Mouse (Mus musculus) ES-E14 (cell line): ENCODE results near the gene Gm5617. TPM values are rescaled to one million over a fixed set of nuclear protein-coding genes. Genes with fewer than 3 reads are reported as not detected.
"Not testable (repeated sequence)": the region's sequence is repeated elsewhere in the genome, so short reads cannot be mapped to it uniquely, and the experiment has no call there.

Experiments used
- DNase-seq: peaks from one replicate; pipeline ENCODE4 v3.0.0-alpha.2; 2013; ENCODE audit warnings: low read depth, low spot score
- H3K27ac ChIP-seq: 2 replicates; pipeline ENCODE4 v1.5.1; 2012; ENCODE audit warnings: low read depth, mild to moderate bottlenecking, low read length, moderate library complexity, mixed read lengths; ENCODE audit not compliant: poor library complexity, insufficient read depth, severe bottlenecking
- H3K36me3 ChIP-seq: 2 replicates; pipeline ENCODE4 v1.6.1; 2012; ENCODE audit warnings: mild to moderate bottlenecking, low read length, moderate library complexity, mixed read lengths; ENCODE audit not compliant: control insufficient read depth, poor library complexity, insufficient read depth, severe bottlenecking
- H3K4me1 ChIP-seq, 2 experiments: fragments of 150-350 bp in 1 of 2; sonication (generic) in 1 of 2; 2 replicates each; pipeline ENCODE4 v1.6.1; 2012; ENCODE audit warnings: low read length in 2 of 2, mild to moderate bottlenecking in 1 of 2, mixed read lengths in 1 of 2; ENCODE audit not compliant: control insufficient read depth in 2 of 2, insufficient read depth in 2 of 2, poor library complexity in 1 of 2
- H3K4me3 ChIP-seq, 2 experiments: fragments of 150-350 bp in 1 of 2; sonication (generic) in 1 of 2; 2 replicates each; pipeline ENCODE4 v1.5.1; 2012; ENCODE audit warnings: low read length in 2 of 2, low read depth in 1 of 2, mild to moderate bottlenecking in 1 of 2, mixed read lengths in 1 of 2; ENCODE audit not compliant: insufficient read depth in 1 of 2, poor library complexity in 1 of 2, severe bottlenecking in 1 of 2
- H3K9ac ChIP-seq: 2 replicates; pipeline ENCODE4 v1.6.1; 2012; ENCODE audit warnings: low read depth, mild to moderate bottlenecking, low read length, mixed read lengths; ENCODE audit not compliant: poor library complexity, insufficient read depth, severe bottlenecking
- H3K9me3 ChIP-seq: fragments of 150-350 bp; sonication (generic); 2 replicates; pipeline ENCODE4 v1.6.1; 2012; ENCODE audit warnings: low read depth, mild to moderate bottlenecking, low read length; ENCODE audit not compliant: control insufficient read depth, insufficient read depth
- CHD2 ChIP-seq: IDR thresholded peaks from 2 replicates; pipeline ENCODE4 v1.6.1; 2014; ENCODE audit warnings: mild to moderate bottlenecking, low read depth, low read length, inconsistent platforms
- HCFC1 ChIP-seq: IDR thresholded peaks from 2 replicates; pipeline ENCODE4 v1.6.1; 2012; ENCODE audit warnings: low read length, inconsistent platforms, borderline replicate concordance; ENCODE audit not compliant: insufficient read depth
- MAFK ChIP-seq: IDR thresholded peaks from 2 replicates; pipeline ENCODE4 v1.6.1; 2014; ENCODE audit warnings: mild to moderate bottlenecking, low read depth, low read length, inconsistent platforms; ENCODE audit not compliant: insufficient read depth
- ZC3H11A ChIP-seq: IDR thresholded peaks from 2 replicates; pipeline ENCODE4 v1.6.1; 2012; ENCODE audit warnings: low read depth, mild to moderate bottlenecking, inconsistent platforms, low read length, borderline replicate concordance
- ZNF384 ChIP-seq: IDR thresholded peaks from 2 replicates; pipeline ENCODE4 v1.6.1; 2012; ENCODE audit warnings: low read depth, low read length, inconsistent platforms
- in situ Hi-C, 2 experiments: fragments of 600-800 bp; cut with MboI; formaldehyde crosslinking; loops; one replicate each; pipeline ENCODE4 v1.15.1; 2025; ENCODE audit warnings: low sequenced_read_pairs in 2 of 2, inconsistent platforms in 1 of 2; ENCODE audit not compliant: unreplicated experiment in 2 of 2
- total RNA-seq: library from RNA; depleted of rRNA; stranded (reverse); fragments of 300-350 nt; gene quantifications from 2 replicates; pipeline ENCODE4 v1.2.3, GENCODE M21; 2012

Gm5617 gene
- total RNA-seq, 1 experiment, result 21.9 TPM

- Histone ChIP-seq H3K9me3 (no peaks in the 10 kb centered on the region), H3K27ac (no peak overlapping the region), H3K4me3 (no peak overlapping the region), H3K4me1 (no peaks in the 10 kb centered on the region), H3K9ac (no peak overlapping the region), H3K36me3 (no peaks in the 10 kb centered on the region)
- TF ChIP-seq MAFK, result no peak
- no peak for TF ChIP-seq HCFC1
- no peak for TF ChIP-seq ZC3H11A
- no peak for DNase-seq
- in situ Hi-C loops, result no loop called here
Observed at GRCm38 (mm10) chr9:48515332-48515731, 20.1 kb downstream of the Gm5617 start.

- Histone ChIP-seq H3K9me3 (no peaks in the 10 kb centered on the region), H3K9ac (no peak overlapping the region), H3K4me1 (no peaks in the 10 kb centered on the region), H3K27ac (no peak overlapping the region), H3K4me3 (no peak overlapping the region), H3K36me3 (no peaks in the 10 kb centered on the region)
- no peak for TF ChIP-seq ZNF384
- no peak for TF ChIP-seq HCFC1
- TF ChIP-seq MAFK, result no peak
- no peak for TF ChIP-seq CHD2
- no peak for TF ChIP-seq ZC3H11A
- DNase-seq, result no peak
- in situ Hi-C loops, result no loop called here
Observed at GRCm38 (mm10) chr9:48516615-48517371, 21.6 kb downstream of the Gm5617 start.

- Histone ChIP-seq H3K27ac (no peak overlapping the region), H3K36me3 (no peaks in the 10 kb centered on the region), H3K9me3 (no peaks in the 10 kb centered on the region), H3K9ac (no peak overlapping the region), H3K4me1 (no peaks in the 10 kb centered on the region), H3K4me3 (no peak overlapping the region)
- no peak for DNase-seq
- no peak for TF ChIP-seq CHD2
- no peak for TF ChIP-seq ZNF384
- TF ChIP-seq ZC3H11A, result no peak
- TF ChIP-seq HCFC1, result no peak
- no peak for TF ChIP-seq MAFK
- in situ Hi-C loops, result no loop called here
Observed at GRCm38 (mm10) chr9:48517372-48518130, 22.3 kb downstream of the Gm5617 start.

GRCm38 (mm10) chr9:48520405-48520804, 25.2 kb downstream of the Gm5617 start:
- H3K27ac ChIP-seq, in situ Hi-C loops, H3K9ac ChIP-seq, H3K9me3 ChIP-seq, H3K36me3 ChIP-seq, H3K4me3 ChIP-seq, DNase-seq, H3K4me1 ChIP-seq: not testable (repeated sequence)
